32 mouse cellular contexts compared by ENCODE assay signal in the genomic region with DNA sequence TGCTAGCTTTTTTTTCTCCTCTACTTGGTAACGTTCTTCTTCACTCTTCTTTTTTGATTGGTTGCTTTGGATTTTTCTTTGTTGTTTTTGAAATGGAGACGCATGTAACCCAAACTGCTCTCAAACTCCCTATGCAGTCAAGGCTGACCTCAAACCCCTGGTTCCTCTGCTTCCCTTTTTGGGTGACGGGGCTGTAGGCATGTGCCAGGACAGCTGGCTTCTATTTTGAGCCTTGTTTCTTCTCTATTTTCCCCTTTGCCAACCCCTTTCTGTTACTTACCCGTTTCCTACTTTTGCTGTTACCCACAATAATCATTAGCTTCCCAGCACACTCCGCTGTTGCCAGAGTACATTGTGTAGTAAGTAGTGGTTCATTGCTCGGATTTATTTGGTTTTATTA.
DNase-seq lines count a peak whose midpoint lies in the region; ATAC-seq and TF ChIP-seq lines count a peak whose summit lies in the region.
"Had no signal": no experiment of that assay in that cellular context is flagged by ENCODE, and none has a peak within 500 bp of the region (broad histone marks: within the 10 kb centered on the region; RNA-seq: fewer than 3 reads in every experiment).

No protein-coding gene starts in this region.

- no peaks in the 10 kb centered on the region for H3K4me1 ChIP-seq in liver, postnatal 0 days (ENCODE audit: insufficient read depth)
- H3K4me1 ChIP-seq in liver, embryonic 11.5 days (replicated peaks; ENCODE audit: control insufficient read depth, insufficient read depth, low read length), result no peaks in the 10 kb centered on the region
- no peaks in the 10 kb centered on the region for H3K4me1 ChIP-seq in hindbrain, embryonic 16.5 days (ENCODE audit: control insufficient read depth, insufficient read depth, low read depth, low read length)
- H3K4me1 ChIP-seq: embryonic facial prominence, embryonic 12.5 days; forebrain, embryonic 10.5 days; forebrain, embryonic 15.5 days; intestine, embryonic 15.5 days; limb, embryonic 12.5 days; liver, embryonic 13.5 days had no signal

- no peak overlapping the region for H3K9ac ChIP-seq in liver, postnatal 0 days (replicated peaks)
- no peak overlapping the region for H3K9ac ChIP-seq in liver, embryonic 11.5 days (ENCODE audit: low read depth, low read length)
- no peak overlapping the region for H3K9ac ChIP-seq in hindbrain, embryonic 16.5 days (ENCODE audit: low read depth, low read length)
- H3K9ac ChIP-seq: embryonic facial prominence, embryonic 12.5 days; forebrain, embryonic 15.5 days; intestine, embryonic 15.5 days; limb, embryonic 12.5 days; liver, embryonic 13.5 days; lung, embryonic 14.5 days had no signal

- 30% methylated on average over 6 of the region's 6 CpGs for WGBS in liver, postnatal 0 days (ENCODE audit: insufficient replicate concordance)
- WGBS in liver, embryonic 11.5 days, result 45% methylated on average over 6 of the region's 6 CpGs
- WGBS in hindbrain, embryonic 16.5 days, result 78% methylated on average over 6 of the region's 6 CpGs

- no peak for DNase-seq in liver, postnatal 0 days
- no peak for DNase-seq in liver, embryonic 11.5 days (ENCODE audit: low spot score)
- no peak for DNase-seq in embryo, embryonic 9.5 days (ENCODE audit: extremely low spot score)
- no peak for DNase-seq in layer of hippocampus, postnatal 36 days
- DNase-seq: adrenal gland, adult 2 months; adrenal gland, postnatal 36 days; cerebellum, adult 2 months; cerebellum, postnatal 14 days; gastrocnemius, adult 2 months; gastrocnemius, postnatal 36 days; heart, postnatal 14 days; kidney, adult 2 months; kidney, postnatal 36 days; liver, embryonic 13.5 days; lung, embryonic 14.5 days; lung, postnatal 14 days; midbrain, embryonic 14.5 days; right cerebral cortex, postnatal 25 days; thymus, adult 2 months; thymus, postnatal 4 days had no signal

- TF ChIP-seq CTCF in liver, postnatal 0 days (IDR thresholded peaks at IDR 0.05; ENCODE audit: low read depth), result no peak

- no peak overlapping the region for H3K4me2 ChIP-seq in liver, postnatal 0 days (ENCODE audit: low read depth, low read length)
- H3K4me2 ChIP-seq in liver, embryonic 11.5 days, result no peak overlapping the region
- no peak overlapping the region for H3K4me2 ChIP-seq in hindbrain, embryonic 16.5 days (ENCODE audit: low read length)
- H3K4me2 ChIP-seq: embryonic facial prominence, embryonic 12.5 days; forebrain, embryonic 15.5 days; intestine, embryonic 15.5 days; limb, embryonic 12.5 days; liver, embryonic 13.5 days; lung, embryonic 14.5 days had no signal

- no peaks in the 10 kb centered on the region for H3K36me3 ChIP-seq in liver, postnatal 0 days (replicated peaks; ENCODE audit: insufficient read depth, low read length)
- no peaks in the 10 kb centered on the region for H3K36me3 ChIP-seq in liver, embryonic 11.5 days (ENCODE audit: control insufficient read depth, insufficient read depth, low read length)
- H3K36me3 ChIP-seq in hindbrain, embryonic 16.5 days (ENCODE audit: control insufficient read depth, insufficient read depth, low read length), result no peaks in the 10 kb centered on the region
- H3K36me3 ChIP-seq: embryonic facial prominence, embryonic 12.5 days; forebrain, embryonic 10.5 days; forebrain, embryonic 15.5 days; intestine, embryonic 15.5 days; limb, embryonic 12.5 days; liver, embryonic 13.5 days had no signal

- H3K9me3 ChIP-seq in liver, postnatal 0 days (ENCODE audit: low read length), result no peaks in the 10 kb centered on the region
- H3K9me3 ChIP-seq in liver, embryonic 11.5 days (ENCODE audit: control insufficient read depth, low read length), result no peaks in the 10 kb centered on the region
- H3K9me3 ChIP-seq in hindbrain, embryonic 16.5 days (ENCODE audit: control insufficient read depth, low read length), result no peaks in the 10 kb centered on the region
- H3K9me3 ChIP-seq: forebrain, embryonic 10.5 days; forebrain, embryonic 15.5 days; intestine, embryonic 15.5 days; liver, embryonic 13.5 days had no signal

- no peaks in the 10 kb centered on the region for H3K27me3 ChIP-seq in liver, postnatal 0 days (ENCODE audit: insufficient read depth, low read length)
- no peaks in the 10 kb centered on the region for H3K27me3 ChIP-seq in liver, embryonic 11.5 days (replicated peaks; ENCODE audit: control insufficient read depth, insufficient read depth, low read length)
- H3K27me3 ChIP-seq in hindbrain, embryonic 16.5 days (replicated peaks; ENCODE audit: control insufficient read depth, insufficient read depth, low read length), result no peaks in the 10 kb centered on the region
- H3K27me3 ChIP-seq: embryonic facial prominence, embryonic 12.5 days; forebrain, embryonic 15.5 days; intestine, embryonic 15.5 days; limb, embryonic 12.5 days; liver, embryonic 13.5 days had no signal

- TF ChIP-seq EP300 in liver, postnatal 0 days (IDR thresholded peaks at IDR 0.05; ENCODE audit: low read depth), result no peak

- H3K4me3 ChIP-seq in liver, postnatal 0 days (ENCODE audit: low read depth, low read length), result no peak overlapping the region
- no peak overlapping the region for H3K4me3 ChIP-seq in liver, embryonic 11.5 days (ENCODE audit: low read depth, low read length)
- no peak overlapping the region for H3K4me3 ChIP-seq in hindbrain, embryonic 16.5 days (ENCODE audit: low read length)
- H3K4me3 ChIP-seq: embryonic facial prominence, embryonic 12.5 days; forebrain, embryonic 10.5 days; forebrain, embryonic 15.5 days; gastrocnemius, adult 2 months; intestine, embryonic 15.5 days; layer of hippocampus, adult 2 months; limb, embryonic 12.5 days; liver, embryonic 13.5 days had no signal

- peak overlapping the region; percentile 29; the same call in 1 of the 2 replicates for H3K27ac ChIP-seq in liver, postnatal 0 days (ENCODE audit: low read depth)
- H3K27ac ChIP-seq in liver, embryonic 11.5 days (ENCODE audit: low read depth, low read length), result no peak overlapping the region
- no peak overlapping the region for H3K27ac ChIP-seq in hindbrain, embryonic 16.5 days (ENCODE audit: low read depth, low read length)
- H3K27ac ChIP-seq: embryonic facial prominence, embryonic 12.5 days; forebrain, embryonic 10.5 days; forebrain, embryonic 15.5 days; gastrocnemius, adult 2 months; hindbrain, postnatal 0 days; intestine, embryonic 15.5 days; layer of hippocampus, adult 2 months; limb, embryonic 12.5 days; liver, embryonic 13.5 days had no signal

- ATAC-seq in liver, postnatal 0 days, result no peak
- no peak for ATAC-seq in liver, embryonic 11.5 days (replicated peaks; ENCODE audit: low FRiP score)
- peak; percentile 94 for ATAC-seq in common myeloid progenitor, adult 5-6 weeks (replicated peaks; ENCODE audit: low read depth, poor library complexity, severe bottlenecking)
- ATAC-seq in megakaryocyte, adult 5-6 weeks (ENCODE audit: poor library complexity, severe bottlenecking), result peak; percentile 99
- no peak for ATAC-seq in hindbrain, embryonic 16.5 days
- ATAC-seq: activated CD4-positive, CD25-positive, alpha-beta regulatory T cell, adult 4 months; CD4-positive, CD25-positive, alpha-beta regulatory T cell, adult 4 months; forebrain, embryonic 15.5 days; hindbrain, postnatal 0 days; intestine, embryonic 15.5 days had no signal

Comparison
In these comparisons a context has a peak if more than half of its experiments do, and no peak if none do; other contexts are left out.
1. ATAC-seq: peak in common myeloid progenitor, adult 5-6 weeks (single experiment) and megakaryocyte, adult 5-6 weeks (single experiment); none in liver, postnatal 0 days (single experiment), liver, embryonic 11.5 days (single experiment) and hindbrain, embryonic 16.5 days (single experiment).